Mouse (Mus musculus) 3T3-L1 (cell line): ENCODE data around the gene Mrpl40.
"Not testable (repeated sequence)": the region's sequence is repeated elsewhere in the genome, so short reads cannot be mapped to it uniquely, and the experiment has no call there.

Source experiments
- DNase-seq: peaks from one replicate; pipeline ENCODE4 v3.0.0-alpha.2; 2015; ENCODE audit warnings: low read depth, low spot score

Mrpl40 gene

GRCm38 (mm10) chr16:18876442-18877308 lies at the start of gene Mrpl40, which contains the start of gene Hira:
Gene Mrpl40, minus strand, starts transcription at chr16:18876862.
Gene Hira, plus strand, starts transcription at chr16:18877037.
- DNase-seq = peak; percentile 94

DNA sequence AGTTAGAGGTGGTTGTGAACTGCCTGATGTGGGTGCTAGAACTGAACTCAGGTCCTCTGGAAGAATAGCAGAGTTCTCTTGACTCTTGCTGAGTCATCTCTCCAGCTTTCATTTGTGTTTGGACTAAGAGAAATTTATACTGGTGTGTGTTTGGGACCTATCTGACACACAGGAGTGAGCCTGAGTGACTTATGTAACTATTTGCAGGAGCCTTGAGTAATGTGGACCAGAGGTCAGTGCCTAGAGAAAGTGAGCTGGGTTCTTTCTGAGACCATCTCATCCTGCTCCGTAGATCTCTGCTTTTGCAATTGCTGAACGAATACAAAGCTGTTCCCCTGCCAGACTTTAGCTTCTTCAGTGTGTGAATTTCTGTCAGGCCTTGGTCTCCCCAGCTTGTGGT lies 45.1 kb upstream of the Mrpl40 start:
- no peak for DNase-seq

- no peak for DNase-seq
Observed at GRCm38 (mm10) chr16:18916064-18916463, 39.4 kb upstream of the Mrpl40 start.

DNA sequence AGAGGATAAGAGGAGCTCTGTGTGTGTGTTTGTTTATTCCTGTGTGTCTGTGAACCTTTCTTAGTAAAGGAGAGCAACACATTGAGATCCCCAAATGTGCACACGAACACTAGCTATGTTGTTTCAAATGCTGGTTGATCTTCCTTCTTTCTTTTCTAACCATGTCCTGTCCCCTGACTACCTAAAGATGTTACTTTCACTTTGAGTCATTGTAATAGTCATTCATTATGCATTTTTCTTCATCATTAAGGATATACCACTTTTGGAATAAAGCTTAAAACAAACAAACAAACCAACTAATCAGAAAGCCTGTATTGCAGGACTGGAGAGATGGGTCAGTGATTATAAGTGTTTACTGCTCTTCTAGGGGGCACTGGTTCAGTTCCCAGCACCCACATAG lies 29.0 kb upstream of the Mrpl40 start:
- DNase-seq = no peak

- peak; percentile 20 for DNase-seq
Observed at GRCm38 (mm10) chr16:18896429-18896828, 19.8 kb upstream of the Mrpl40 start.

- DNase-seq = no peak
Observed at GRCm38 (mm10) chr16:18895249-18895648, 18.6 kb upstream of the Mrpl40 start.

DNA sequence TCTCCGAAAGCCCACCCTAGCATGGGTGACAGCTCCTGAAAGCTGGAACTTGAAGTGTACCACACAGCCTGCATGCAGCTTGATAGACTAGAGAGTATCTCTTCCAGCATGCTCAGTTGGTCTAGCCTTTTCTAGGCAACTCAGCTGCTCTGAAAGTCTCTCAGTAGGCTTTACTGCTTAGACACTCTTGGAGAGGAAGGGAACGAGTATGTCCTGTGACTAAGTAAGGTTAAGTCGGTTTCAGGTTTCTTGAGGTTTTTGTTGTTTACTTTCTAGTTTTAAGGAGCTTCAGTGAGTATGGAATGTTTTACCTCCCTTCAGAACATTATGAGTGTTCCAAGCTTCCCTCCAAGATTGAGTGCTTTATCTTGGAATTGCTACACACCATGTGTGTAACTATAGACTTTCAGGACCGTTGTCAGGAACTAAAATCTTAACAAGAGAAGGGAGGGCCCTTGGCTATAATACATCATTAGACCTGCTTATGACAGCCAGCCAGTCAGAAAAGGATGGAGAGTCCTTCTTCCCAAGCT lies 17.2 kb upstream of the Mrpl40 start:
- peak; percentile 84 for DNase-seq

DNA sequence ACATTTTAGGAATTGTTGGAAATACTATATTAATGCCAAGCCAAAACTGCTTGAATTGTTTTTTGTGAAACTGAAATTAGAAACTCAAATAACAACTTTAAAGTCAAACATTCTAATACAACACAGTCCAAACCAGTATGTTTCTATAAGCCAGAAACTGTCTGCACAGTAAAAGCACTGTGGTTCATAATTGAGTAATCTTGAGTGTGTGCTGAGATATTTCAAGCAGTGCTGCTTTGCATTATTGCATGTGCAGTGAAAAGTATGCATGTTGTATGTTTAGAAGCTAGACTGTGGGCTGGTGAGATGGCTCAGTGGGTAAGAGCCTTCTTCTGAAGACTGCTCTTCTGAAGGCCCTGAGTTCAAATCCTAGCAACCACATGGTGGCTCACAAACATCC lies 7.4 kb upstream of the Mrpl40 start:
- no peak for DNase-seq

DNA sequence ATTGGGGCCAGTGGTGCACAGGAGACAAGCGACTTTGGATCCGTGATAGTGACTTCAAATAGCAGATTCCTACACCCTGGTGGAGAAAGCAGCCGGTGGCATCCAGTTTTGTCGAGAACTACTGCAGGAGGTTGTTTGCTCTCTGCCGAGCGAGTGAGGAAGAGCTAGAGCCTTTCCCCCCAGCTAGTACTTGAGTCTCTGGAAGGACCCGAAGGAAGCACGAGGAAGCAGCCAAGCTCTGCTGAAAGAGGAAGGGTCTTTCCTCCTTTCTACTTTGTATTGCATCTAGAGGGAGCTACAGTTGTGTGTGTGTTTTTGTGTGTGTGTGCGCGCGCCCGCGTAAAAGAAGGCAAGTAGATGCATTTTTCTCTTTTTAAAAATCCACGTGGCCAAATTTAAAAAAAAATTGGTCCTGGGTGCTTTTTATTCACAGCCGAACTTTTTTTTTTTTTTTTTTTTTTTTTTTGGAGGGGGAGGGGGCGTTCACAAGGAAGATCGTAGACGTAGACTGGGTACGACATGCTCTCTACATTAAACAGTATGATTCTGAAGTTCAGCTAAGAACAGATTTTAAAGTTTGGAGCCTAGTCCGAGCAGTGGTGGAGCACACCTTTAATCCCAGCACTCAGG lies 1.5 kb upstream of the Mrpl40 start:
- DNase-seq = no peak

- peak; percentile 91 for DNase-seq
Observed at GRCm38 (mm10) chr16:18877386-18878090, 876 bp upstream of the Mrpl40 start.

GRCm38 (mm10) chr16:18876091-18876441 lies 596 bp downstream of the Mrpl40 start:
- DNase-seq = no peak

GRCm38 (mm10) chr16:18870495-18870894 lies 6.2 kb downstream of the Mrpl40 start:
- not testable (repeated sequence) for DNase-seq

GRCm38 (mm10) chr16:18860186-18860585 lies 16.5 kb downstream of the Mrpl40 start:
- peak; percentile 99 for DNase-seq

DNA sequence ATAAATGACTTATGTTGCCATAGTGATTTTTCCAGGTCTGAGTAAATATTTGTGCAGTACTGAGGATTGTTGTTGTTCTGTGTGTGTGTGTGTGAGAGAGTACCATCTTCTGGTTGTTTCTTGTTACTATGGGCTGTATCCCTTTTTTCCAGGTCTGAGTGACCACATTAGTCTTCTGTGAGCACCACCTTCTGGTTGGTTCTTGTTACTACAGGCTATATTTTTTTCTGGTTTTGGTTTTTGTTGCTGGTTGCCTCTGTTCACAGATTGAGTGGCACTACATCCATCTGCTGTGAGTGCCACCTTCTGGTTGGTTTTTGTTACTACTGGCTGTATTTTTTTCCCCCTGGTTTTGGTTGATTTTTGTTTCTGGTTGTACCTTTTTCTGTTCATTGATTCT lies 18.1 kb downstream of the Mrpl40 start:
- DNase-seq = peak; percentile 69

DNA sequence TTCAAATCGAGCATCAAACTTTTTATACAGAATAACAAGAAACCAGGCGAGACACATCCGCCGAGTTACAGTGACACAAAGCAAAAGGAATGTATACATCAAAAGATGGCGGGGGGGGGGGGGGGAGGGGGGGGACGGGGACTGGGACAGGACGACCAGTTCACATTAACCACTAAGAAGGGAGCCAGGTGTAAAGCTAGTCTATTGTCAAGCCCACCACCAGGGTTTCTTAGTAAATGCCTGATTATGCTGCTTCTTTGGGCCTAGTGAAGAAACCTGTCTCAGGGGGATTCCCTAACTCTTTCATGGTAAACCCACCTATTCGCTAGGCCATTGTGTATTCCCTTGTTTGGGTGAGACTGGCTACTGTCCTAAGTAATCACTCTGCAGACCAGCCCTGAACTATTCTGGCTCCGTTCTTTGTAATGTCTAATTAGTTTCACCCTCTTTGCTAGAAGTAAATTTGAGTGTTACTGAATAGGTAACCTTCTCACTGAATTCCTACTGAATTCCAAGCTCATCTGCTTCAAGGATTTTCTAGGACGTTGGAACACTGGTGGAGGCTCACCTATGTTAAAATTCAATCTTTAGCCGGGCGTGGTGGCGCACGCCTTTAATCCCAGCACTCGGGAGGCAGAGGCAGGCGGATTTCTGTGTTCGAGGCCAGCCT lies 27.0 kb downstream of the Mrpl40 start:
- DNase-seq = not testable (repeated sequence)

- DNase-seq = no peak
Observed at GRCm38 (mm10) chr16:18846301-18846820, 30.3 kb downstream of the Mrpl40 start.

- DNase-seq = no peak
Observed at GRCm38 (mm10) chr16:18838346-18838745, 38.3 kb downstream of the Mrpl40 start.

GRCm38 (mm10) chr16:18836468-18837208 lies 40.0 kb downstream of the Mrpl40 start, which contains the start of the genes 2510002D24Rik and Gm28539:
Gene 2510002D24Rik, plus strand, starts transcription at chr16:18836578.
Gene Gm28539, plus strand, starts transcription at chr16:18836584.
- DNase-seq = no peak

DNA sequence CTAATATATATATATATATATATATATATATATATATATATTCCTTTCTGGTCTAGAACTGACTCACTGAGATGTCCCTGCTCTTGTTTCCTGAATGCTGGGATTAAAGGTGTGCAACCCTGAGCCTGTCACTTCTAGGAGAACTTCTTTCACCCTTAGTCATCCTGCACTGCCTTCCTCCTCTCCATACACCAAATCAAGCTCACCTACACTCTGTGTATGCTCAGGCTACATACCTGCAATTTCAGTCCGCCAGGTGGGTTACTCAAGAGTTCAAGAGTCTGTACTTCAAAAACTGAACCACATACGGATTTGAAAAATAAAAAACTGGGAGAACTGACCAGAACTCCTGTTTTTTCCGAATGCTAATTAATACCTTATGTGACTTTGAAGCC lies 40.6 kb downstream of the Mrpl40 start:
- DNase-seq = no peak

GRCm38 (mm10) chr16:18833486-18833885 lies 43.2 kb downstream of the Mrpl40 start:
- no peak for DNase-seq
